Mouse (Mus musculus): ENCODE measurements at regions not wholly inside any gene's neighbourhood (a gene's known extent, or its start where the extent isn't known, plus 50 kb on each side); places are given as distances from the start of the nearest gene placed in this dataset.

DNA sequence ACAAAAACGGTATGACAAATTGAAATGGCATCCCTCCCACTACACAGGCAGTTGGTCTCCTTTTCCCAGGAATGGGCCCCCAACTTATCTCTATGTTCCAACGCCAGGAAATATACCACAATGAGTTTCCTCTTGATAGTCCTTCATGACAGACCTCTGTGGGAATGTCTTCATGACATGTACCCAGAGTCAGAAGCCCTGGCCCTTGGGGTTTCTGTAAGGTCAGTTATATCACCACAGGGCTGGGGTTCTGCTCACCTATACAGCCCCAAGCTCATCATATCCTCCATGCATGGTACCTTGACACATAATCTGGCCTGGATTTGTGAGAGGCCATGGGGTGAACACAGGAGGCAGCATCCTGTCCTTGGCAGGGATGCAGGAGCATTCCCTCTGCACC is 64.2 kb upstream of the Irx6 start:
- 58% methylated on average over 2 of the region's 2 CpGs for WGBS
- TF ChIP-seq CTCF (IDR thresholded peaks at IDR 0.05; ENCODE audit: low read depth) = no peak
- no peaks in the 10 kb centered on the region for H3K27me3 ChIP-seq (ENCODE audit: insufficient read depth, low read length)
- no peaks in the 10 kb centered on the region for H3K9me3 ChIP-seq (ENCODE audit: low read depth, low read length)
- H3K4me1 ChIP-seq (ENCODE audit: insufficient read depth) = no peaks in the 10 kb centered on the region
- ATAC-seq (ENCODE audit: insufficient read depth) = no peak
- DNase-seq = no peak
- H3K27ac ChIP-seq (ENCODE audit: low read depth) = no peak overlapping the region
- H3K4me2 ChIP-seq = no peak overlapping the region
- H3K4me3 ChIP-seq (ENCODE audit: low read depth, low read length) = no peak overlapping the region
- H3K36me3 ChIP-seq (ENCODE audit: insufficient read depth) = no peaks in the 10 kb centered on the region
- no peak overlapping the region for H3K9ac ChIP-seq

DNA sequence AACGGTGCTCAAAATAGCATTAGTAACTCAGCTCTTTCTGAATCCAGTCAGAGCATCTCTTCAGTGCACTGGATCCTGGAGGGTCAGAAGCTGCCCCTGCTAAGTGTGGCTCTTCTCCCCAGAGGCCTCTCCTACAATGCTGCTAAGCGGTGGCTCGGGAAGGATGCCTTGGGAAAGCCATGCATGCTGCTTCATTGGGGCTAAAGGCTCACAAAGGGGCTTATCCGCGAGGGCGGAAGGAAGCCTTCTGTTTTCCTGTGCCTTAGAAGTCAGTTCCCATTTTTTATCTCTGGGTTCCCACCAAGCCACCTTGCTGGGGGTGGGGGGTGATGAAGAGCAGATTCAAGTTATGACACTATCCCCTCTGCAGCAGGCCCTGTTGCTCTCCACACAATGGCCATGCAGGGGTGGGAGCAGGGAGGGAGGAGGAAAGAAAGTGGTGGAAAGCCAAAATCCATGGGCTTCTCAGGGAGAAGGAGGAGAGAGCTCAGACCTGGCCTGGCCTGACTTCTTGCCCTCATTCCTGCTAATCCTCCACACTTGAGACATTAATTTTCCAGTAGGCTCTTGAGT is 63.5 kb upstream of the Irx6 start:
- Histone ChIP-seq H3K9me3 (ENCODE audit: low read depth, low read length) (no peaks in the 10 kb centered on the region), H3K4me3 (ENCODE audit: low read depth, low read length) (no peak overlapping the region), H3K4me2 (no peak overlapping the region), H3K9ac (no peak overlapping the region), H3K27ac (ENCODE audit: low read depth) (no peak overlapping the region), H3K27me3 (ENCODE audit: insufficient read depth, low read length) (no peaks in the 10 kb centered on the region), H3K4me1 (ENCODE audit: insufficient read depth) (no peaks in the 10 kb centered on the region), H3K36me3 (ENCODE audit: insufficient read depth) (no peaks in the 10 kb centered on the region)
- ATAC-seq (ENCODE audit: insufficient read depth) (no peak), DNase-seq (no peak)
- TF ChIP-seq CTCF (IDR thresholded peaks at IDR 0.05; ENCODE audit: low read depth) = no peak
- 42% methylated on average over 6 of the region's 6 CpGs for WGBS

DNA sequence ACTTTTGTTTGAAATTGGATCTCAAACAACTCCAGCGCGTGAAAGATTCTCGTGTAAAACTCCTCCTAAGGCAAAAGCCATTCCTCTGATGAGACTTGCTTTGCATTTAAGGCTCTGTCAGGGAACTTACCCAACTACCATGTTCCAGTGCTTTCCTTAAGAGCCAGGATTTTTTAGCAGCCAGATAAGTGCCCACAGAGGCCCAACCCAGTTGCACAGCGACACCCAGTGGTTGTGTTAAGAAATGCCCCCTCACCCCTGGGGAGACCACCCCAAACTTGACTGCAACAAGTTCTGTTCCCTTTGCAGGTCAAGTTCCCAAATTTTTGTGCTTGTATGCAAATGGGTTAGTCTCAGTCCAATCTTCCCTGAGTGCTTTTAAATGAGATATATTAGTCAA is 60.6 kb upstream of the Irx6 start:
- H3K9me3 ChIP-seq (ENCODE audit: low read depth, low read length) = no peaks in the 10 kb centered on the region
- no peak for ATAC-seq (ENCODE audit: insufficient read depth)
- peak; percentile 44 for DNase-seq
- no peak overlapping the region for H3K27ac ChIP-seq (ENCODE audit: low read depth)
- WGBS = 23% methylated on average over 4 of the region's 4 CpGs
- H3K4me2 ChIP-seq = no peak overlapping the region
- H3K4me1 ChIP-seq (ENCODE audit: insufficient read depth) = no peaks in the 10 kb centered on the region
- no peak overlapping the region for H3K4me3 ChIP-seq (ENCODE audit: low read depth, low read length)
- no peaks in the 10 kb centered on the region for H3K36me3 ChIP-seq (ENCODE audit: insufficient read depth)
- H3K9ac ChIP-seq = no peak overlapping the region
- H3K27me3 ChIP-seq (ENCODE audit: insufficient read depth, low read length) = no peaks in the 10 kb centered on the region
- peak; percentile 65 for TF ChIP-seq CTCF (IDR thresholded peaks at IDR 0.05; ENCODE audit: low read depth)

DNA sequence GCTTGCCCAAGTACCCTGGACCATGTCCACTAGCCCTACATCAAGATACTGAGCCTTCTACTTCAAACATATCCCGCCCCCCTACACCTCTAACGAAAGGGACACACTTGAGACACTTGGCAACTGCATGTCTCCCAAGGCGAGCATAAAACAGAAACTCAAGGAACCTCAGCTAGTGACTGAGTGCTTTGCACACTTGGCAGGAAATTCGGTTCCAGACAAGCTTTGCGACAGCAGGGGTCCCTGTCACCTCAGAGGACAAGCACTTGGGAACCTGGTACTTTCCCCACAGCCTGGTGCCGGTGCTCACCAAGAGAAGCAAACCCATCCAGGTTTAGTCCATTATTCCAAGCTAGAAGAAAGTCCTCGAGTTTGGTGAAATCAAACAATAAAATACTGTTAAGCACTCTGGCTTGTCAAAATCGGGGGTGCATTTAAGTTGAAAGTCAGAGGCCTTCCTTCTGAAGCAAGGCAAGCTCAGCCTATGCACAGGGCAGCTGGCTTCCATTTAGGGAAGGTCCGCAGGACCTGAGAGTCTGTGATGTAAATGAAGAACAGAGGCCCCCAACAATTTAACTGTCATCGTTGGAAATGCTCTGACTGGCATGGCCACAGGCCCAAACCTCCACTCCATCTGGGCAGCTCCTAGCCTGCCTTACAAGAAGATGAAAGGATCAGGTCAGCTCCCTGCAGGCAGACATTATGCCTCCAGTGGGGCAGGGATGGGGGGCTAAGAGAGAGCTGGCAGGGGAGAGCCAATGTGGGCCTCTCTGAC is 57.6 kb upstream of the Irx6 start:
- no peak overlapping the region for H3K9ac ChIP-seq
- H3K36me3 ChIP-seq (ENCODE audit: insufficient read depth) = no peaks in the 10 kb centered on the region
- TF ChIP-seq CTCF (IDR thresholded peaks at IDR 0.05; ENCODE audit: low read depth) = no peak
- DNase-seq = peak; percentile 15
- H3K27ac ChIP-seq (ENCODE audit: low read depth) = no peak overlapping the region
- no peaks in the 10 kb centered on the region for H3K27me3 ChIP-seq (ENCODE audit: insufficient read depth, low read length)
- H3K9me3 ChIP-seq (ENCODE audit: low read depth, low read length) = no peaks in the 10 kb centered on the region
- WGBS = 45% methylated on average over 10 of the region's 10 CpGs
- no peak overlapping the region for H3K4me2 ChIP-seq
- no peaks in the 10 kb centered on the region for H3K4me1 ChIP-seq (ENCODE audit: insufficient read depth)
- no peak for ATAC-seq (ENCODE audit: insufficient read depth)
- H3K4me3 ChIP-seq (ENCODE audit: low read depth, low read length) = no peak overlapping the region

DNA sequence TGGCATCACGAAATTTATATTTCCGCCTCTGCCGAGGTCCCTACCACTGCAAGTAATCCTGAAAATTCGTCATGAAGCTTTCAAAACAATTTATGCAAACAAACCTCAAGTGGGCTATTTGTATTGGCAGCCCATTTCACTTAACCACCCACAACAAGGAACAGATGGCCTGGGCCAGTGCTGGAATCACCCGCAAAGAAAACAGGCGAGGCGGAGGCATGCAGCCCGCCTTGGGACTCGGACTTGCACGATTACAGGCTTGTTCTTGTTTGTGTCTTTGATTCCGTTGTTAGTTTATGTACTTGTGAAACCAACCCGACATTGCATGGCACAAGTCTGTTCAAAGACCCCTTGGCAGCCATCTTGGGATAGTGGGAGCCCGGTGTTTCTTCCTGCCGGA is 55.8 kb upstream of the Irx6 start:
- Histone ChIP-seq H3K36me3 (ENCODE audit: insufficient read depth) (no peaks in the 10 kb centered on the region), H3K4me2 (no peak overlapping the region), H3K27ac (ENCODE audit: low read depth) (no peak overlapping the region), H3K9me3 (ENCODE audit: low read depth, low read length) (no peaks in the 10 kb centered on the region), H3K9ac (no peak overlapping the region), H3K4me3 (ENCODE audit: low read depth, low read length) (no peak overlapping the region), H3K27me3 (ENCODE audit: insufficient read depth, low read length) (no peaks in the 10 kb centered on the region), H3K4me1 (ENCODE audit: insufficient read depth) (no peaks in the 10 kb centered on the region)
- TF ChIP-seq CTCF (IDR thresholded peaks at IDR 0.05; ENCODE audit: low read depth) = no peak
- no peak for ATAC-seq (ENCODE audit: insufficient read depth)
- no peak for DNase-seq
- 76% methylated on average over 14 of the region's 14 CpGs for WGBS

Measured in lung, embryonic 14.5 days (tissue).